Mouse (Mus musculus) limb, embryonic 12.5 days (tissue): Measurements from ENCODE around the gene Ola1. TPM values are rescaled to one million over a fixed set of nuclear protein-coding genes. Genes with fewer than 3 reads are reported as not detected.

Experiments
- ATAC-seq: fragments of 200-750 bp; cut with Nextera tagmentation; 2 replicates; pipeline ENCODE4 v1.8.0; 2017; ENCODE audit warnings: low read depth, moderate TSS enrichment; ENCODE audit not compliant: insufficient number of reproducible peaks, insufficient read depth, low FRiP score, low TSS enrichment
- H3K27ac ChIP-seq: fragments of 300-500 bp; sonication (generic); 2 replicates; pipeline ENCODE4 v1.5.1; 2016; ENCODE audit warnings: mild to moderate bottlenecking, moderate library complexity
- H3K27me3 ChIP-seq: fragments of 300-500 bp; sonication (generic); 2 replicates; pipeline ENCODE4 v1.6.1; 2016; ENCODE audit warnings: mild to moderate bottlenecking, moderate library complexity
- H3K36me3 ChIP-seq: fragments of 300-500 bp; sonication (generic); 2 replicates; pipeline ENCODE4 v1.6.1; 2016; ENCODE audit warnings: mild to moderate bottlenecking, moderate library complexity
- H3K4me1 ChIP-seq: fragments of 300-500 bp; sonication (generic); replicated peaks from 2 replicates; pipeline ENCODE4 v1.6.1; 2016
- H3K4me2 ChIP-seq: fragments of 300-500 bp; sonication (generic); 2 replicates; pipeline ENCODE4 v1.6.1; 2016; ENCODE audit warnings: mild to moderate bottlenecking, moderate library complexity
- H3K4me3 ChIP-seq: fragments of 300-500 bp; sonication (generic); replicated peaks from 2 replicates; pipeline ENCODE4 v1.5.1; 2016; ENCODE audit warnings: mild to moderate bottlenecking
- H3K9ac ChIP-seq: fragments of 300-500 bp; sonication (generic); replicated peaks from 2 replicates; pipeline ENCODE4 v1.6.1; 2016; ENCODE audit warnings: mild to moderate bottlenecking, moderate library complexity
- H3K9me3 ChIP-seq: fragments of 300-500 bp; sonication (generic); 2 replicates; pipeline ENCODE4 v1.6.1; 2016; ENCODE audit warnings: mild to moderate bottlenecking, moderate library complexity
- WGBS: fragments of 180-500 bp; shearing (Covaris S2); methylation state at CpG from one replicate; pipeline ENCODE4 v1.1.7; 2016; 5-methylcytosine and 5-hydroxymethylcytosine counted together
- polyA plus RNA-seq: library from polyadenylated mRNA; unstranded; fragments of >200 nt; fragmentation: Nextera tagmentation; extraction: Ambion mirVana; gene quantifications from 2 replicates; pipeline ENCODE4 v1.2.1, GENCODE M21; 2016

The Ola1 gene
- polyA plus RNA-seq, 1 experiment from 2014 or later = 121 TPM

DNA sequence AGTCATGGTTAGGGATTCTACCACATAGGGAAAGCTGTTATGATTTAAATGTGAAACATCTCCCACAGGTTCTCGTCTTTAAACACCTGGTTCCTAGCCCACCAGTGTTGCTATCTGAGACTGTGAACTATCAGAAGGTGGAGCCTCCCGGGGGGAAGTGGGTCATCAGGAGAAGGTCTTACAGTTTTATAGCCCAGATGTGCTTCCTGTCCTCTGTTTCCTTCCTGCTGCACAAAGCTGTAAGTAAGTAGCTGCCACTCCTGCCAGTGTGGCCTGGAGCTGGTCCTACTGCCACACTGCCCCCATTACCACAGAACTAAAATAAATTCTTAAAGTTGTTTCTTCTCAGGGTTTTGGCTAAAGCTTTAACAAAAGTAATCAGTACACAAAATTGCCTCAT lies 72.6 kb downstream of the Ola1 start:
- Histone ChIP-seq H3K4me2 (no peak overlapping the region), H3K4me3 (no peak overlapping the region), H3K27ac (no peak overlapping the region), H3K9ac (no peak overlapping the region), H3K27me3 (no peaks in the 10 kb centered on the region), H3K9me3 (no peaks in the 10 kb centered on the region), H3K4me1 (peaks cover 13% of the 10 kb centered on the region), H3K36me3 (no peaks in the 10 kb centered on the region)
- ATAC-seq = no peak
- WGBS = 24% methylated on average over 2 of the region's 2 CpGs

DNA sequence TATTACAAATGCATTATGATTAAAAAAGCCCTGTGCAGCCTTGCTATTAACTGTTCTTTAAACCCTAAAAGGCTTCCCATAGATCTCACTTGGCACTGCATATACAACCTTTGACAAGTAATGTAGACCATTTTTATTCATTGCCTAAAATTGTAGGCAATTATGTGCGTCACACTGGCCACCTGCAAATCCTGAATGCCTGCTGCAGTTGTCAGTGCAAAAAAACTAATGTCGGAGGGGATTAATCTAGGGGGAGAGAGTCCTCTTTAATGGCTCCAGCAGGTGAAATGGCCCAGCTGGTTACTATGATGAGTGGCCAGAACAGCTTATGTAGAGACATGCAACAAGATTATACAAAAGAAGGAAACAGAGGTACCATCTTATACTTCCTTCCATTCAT lies 75.0 kb downstream of the Ola1 start:
- Histone ChIP-seq H3K9ac (no peak overlapping the region), H3K4me2 (no peak overlapping the region), H3K9me3 (no peaks in the 10 kb centered on the region), H3K27me3 (no peaks in the 10 kb centered on the region), H3K27ac (no peak overlapping the region), H3K4me3 (no peak overlapping the region), H3K4me1 (peaks cover 22% of the 10 kb centered on the region), H3K36me3 (no peaks in the 10 kb centered on the region)
- WGBS = 37% methylated on average over 2 of the region's 2 CpGs
- no peak for ATAC-seq

DNA sequence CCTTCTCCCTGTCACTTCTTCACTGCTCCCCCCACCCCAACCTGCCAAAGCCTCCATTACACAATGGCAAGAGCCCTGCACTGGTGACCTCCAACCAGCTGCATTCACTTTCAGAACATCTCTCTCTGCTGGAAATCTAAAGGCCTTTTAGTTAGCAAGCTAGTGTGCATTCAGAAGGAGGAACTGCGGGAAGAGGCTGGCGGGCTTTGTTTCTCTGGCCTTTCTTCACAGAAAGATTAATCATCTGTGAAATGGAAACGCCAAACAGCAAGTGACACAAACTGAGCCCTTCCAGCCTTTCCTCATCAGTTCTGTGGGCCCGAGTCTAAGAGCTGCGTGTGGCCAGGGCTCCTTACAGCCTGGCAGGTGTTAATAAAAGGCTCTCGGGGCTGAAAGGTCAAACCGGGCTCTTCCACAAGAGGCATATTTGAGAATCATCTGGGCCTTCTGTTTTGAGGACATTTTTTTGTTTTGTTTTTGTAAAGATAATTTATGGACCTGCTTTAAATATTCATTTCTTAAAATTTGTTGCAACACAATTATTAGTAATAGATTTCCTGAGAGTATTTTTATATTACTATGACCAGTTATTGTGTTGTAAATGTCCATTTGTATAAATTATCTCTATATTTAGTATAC lies 75.8 kb downstream of the Ola1 start:
- H3K9me3 ChIP-seq = no peaks in the 10 kb centered on the region
- no peak overlapping the region for H3K4me2 ChIP-seq
- ATAC-seq = no peak
- peaks cover 22% of the 10 kb centered on the region for H3K4me1 ChIP-seq
- H3K27ac ChIP-seq = no peak overlapping the region
- no peaks in the 10 kb centered on the region for H3K27me3 ChIP-seq
- H3K4me3 ChIP-seq = no peak overlapping the region
- H3K9ac ChIP-seq = no peak overlapping the region
- no peaks in the 10 kb centered on the region for H3K36me3 ChIP-seq
- WGBS = 19% methylated on average over 7 of the region's 7 CpGs

DNA sequence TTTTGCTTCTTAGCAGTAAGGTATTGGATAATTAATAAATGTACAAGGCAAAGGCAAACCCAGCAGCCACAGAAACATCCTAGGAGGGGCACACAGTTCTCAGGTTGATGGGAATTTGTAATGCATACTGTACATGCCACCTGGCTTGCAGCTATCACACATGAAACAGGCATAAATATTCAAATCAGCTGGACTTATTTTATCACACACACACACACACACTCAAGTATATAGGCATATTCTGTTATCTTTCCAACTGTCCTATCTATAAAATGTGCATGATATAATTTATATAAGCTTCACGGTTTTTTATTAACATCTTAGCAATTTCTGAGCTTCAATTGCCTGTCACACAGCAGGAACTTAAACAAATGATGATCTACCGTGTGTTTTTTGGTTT lies 85.8 kb downstream of the Ola1 start:
- H3K36me3 ChIP-seq = no peaks in the 10 kb centered on the region; the same call in 1 of the 2 replicates
- H3K27ac ChIP-seq = no peak overlapping the region
- WGBS = 89% methylated on average over 2 of the region's 2 CpGs
- H3K4me3 ChIP-seq = no peak overlapping the region
- no peak overlapping the region for H3K9ac ChIP-seq
- no peaks in the 10 kb centered on the region for H3K9me3 ChIP-seq
- no peak overlapping the region for H3K4me2 ChIP-seq
- H3K27me3 ChIP-seq = no peaks in the 10 kb centered on the region
- ATAC-seq = no peak
- H3K4me1 ChIP-seq = no peaks in the 10 kb centered on the region

DNA sequence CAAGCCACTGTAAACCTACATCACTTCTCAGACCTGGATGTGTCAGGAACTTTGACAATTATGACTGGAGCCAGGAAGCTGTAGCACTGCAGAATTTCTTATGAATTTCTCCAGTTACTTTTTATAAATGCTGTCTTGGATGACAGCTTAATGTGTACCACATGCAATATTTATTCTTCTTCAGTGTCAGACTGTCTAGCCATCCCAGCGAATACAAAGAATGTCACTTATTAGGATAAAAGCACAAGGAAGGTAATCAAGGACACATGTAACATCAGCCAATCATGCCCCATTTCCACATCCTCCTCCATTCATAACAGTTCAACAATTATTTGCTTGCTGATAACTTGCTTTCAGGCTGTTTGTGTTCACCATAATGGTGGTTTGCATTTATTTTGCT lies 91.0 kb downstream of the Ola1 start:
- no peaks in the 10 kb centered on the region for H3K36me3 ChIP-seq
- no peak overlapping the region for H3K4me2 ChIP-seq
- no peaks in the 10 kb centered on the region for H3K27me3 ChIP-seq
- H3K4me1 ChIP-seq = no peaks in the 10 kb centered on the region
- H3K4me3 ChIP-seq = no peak overlapping the region
- WGBS = 61% methylated on average over 1 of the region's 1 CpGs
- no peaks in the 10 kb centered on the region for H3K9me3 ChIP-seq
- no peak for ATAC-seq
- no peak overlapping the region for H3K27ac ChIP-seq
- H3K9ac ChIP-seq = no peak overlapping the region

DNA sequence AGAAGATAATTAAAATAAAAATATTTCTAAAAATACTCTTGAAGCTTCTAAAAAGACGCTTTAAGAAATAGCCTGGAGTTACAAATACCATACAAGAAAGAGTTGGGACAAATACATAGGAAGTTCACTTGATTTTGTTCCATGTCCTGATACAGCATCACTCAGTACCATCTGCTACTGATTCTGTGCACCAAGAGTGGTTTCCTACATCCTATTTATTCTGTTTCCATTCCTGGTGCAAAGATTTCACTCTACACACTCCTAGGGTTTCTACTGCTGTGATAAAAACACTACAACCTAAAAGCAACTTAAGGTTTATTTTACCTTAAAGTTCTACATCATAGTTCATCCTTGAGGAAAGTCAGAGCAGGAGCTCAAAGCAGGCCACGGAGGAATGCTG lies 99.9 kb downstream of the Ola1 start:
- Histone ChIP-seq H3K9me3 (no peaks in the 10 kb centered on the region), H3K4me3 (no peak overlapping the region), H3K36me3 (no peaks in the 10 kb centered on the region), H3K4me1 (no peaks in the 10 kb centered on the region), H3K9ac (no peak overlapping the region), H3K4me2 (no peak overlapping the region), H3K27ac (no peak overlapping the region), H3K27me3 (no peaks in the 10 kb centered on the region)
- 89% methylated on average over 2 of the region's 2 CpGs for WGBS
- no peak for ATAC-seq

DNA sequence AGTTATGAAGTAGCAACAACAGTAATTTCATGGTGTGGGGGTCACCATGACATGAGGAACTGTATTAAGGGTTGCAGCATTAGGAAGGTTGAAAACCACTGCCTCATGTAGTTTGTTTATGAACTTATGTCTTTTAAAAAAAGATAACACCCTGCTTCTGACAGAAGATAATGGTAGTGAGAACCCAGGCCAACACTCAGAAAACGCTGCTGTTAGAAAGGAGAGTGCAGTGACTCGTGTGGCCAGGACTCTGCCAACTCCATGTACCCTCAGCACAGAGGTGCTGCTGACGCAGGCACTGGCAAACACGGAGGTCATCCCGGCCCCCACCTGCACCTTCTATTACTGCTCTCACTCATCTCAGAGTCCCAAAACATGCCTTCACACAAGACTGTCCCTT lies 111.6 kb downstream of the Ola1 start:
- no peak for ATAC-seq
- H3K9ac ChIP-seq = no peak overlapping the region
- WGBS = 83% methylated on average over 5 of the region's 5 CpGs
- H3K9me3 ChIP-seq = 0 out of 2 replicates have a peak, but pooled peaks cover 3% of the 10 kb centered on the region
- no peaks in the 10 kb centered on the region for H3K36me3 ChIP-seq
- no peak overlapping the region for H3K27ac ChIP-seq
- no peak overlapping the region for H3K4me2 ChIP-seq
- no peaks in the 10 kb centered on the region for H3K27me3 ChIP-seq
- H3K4me1 ChIP-seq = no peaks in the 10 kb centered on the region
- H3K4me3 ChIP-seq = no peak overlapping the region

DNA sequence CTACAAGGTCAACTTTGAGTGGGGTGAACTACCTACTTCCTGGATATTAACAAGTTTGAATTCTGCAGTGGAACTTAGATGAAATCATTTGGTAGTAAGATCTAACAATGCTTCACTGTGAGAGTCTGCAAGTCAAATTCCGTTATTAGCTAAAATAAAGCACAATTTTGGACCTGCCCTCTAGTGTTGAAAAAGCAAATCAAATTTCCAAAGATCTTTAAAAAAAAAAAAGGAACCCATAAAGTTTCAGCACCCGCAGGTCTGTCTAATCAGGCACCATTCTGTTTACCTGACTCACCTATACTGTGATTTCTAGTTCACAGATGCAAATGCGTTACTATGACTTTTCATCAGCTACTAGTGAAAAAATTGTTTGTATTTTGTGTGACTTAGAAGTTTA lies 122.2 kb downstream of the Ola1 start:
- 81% methylated on average over 3 of the region's 3 CpGs for WGBS
- H3K4me2 ChIP-seq = no peak overlapping the region
- H3K27me3 ChIP-seq = no peaks in the 10 kb centered on the region
- H3K27ac ChIP-seq = no peak overlapping the region
- no peak overlapping the region for H3K9ac ChIP-seq
- peaks cover 12% of the 10 kb centered on the region; the same call in 1 of the 2 replicates for H3K36me3 ChIP-seq
- no peaks in the 10 kb centered on the region for H3K9me3 ChIP-seq
- ATAC-seq = no peak
- H3K4me1 ChIP-seq = no peaks in the 10 kb centered on the region
- no peak overlapping the region for H3K4me3 ChIP-seq

DNA sequence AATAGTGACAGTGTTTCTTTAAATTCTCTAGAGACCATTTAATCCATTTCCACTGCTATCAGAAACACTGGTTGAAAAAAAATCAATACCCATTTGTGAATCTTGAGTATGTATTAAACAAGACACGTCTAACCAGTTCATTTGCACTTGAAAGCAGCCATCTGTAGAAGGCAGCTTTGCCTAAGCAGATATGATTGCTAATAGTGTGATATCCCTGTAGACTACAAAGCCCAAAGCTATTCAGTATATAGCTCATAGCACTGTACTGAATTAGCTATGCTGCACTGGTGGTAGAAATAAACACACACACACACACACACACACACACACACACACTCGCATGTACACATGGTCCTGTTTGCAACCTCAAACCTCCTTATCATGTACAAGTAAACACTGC lies 123.4 kb downstream of the Ola1 start:
- no peak for ATAC-seq
- H3K36me3 ChIP-seq = peaks cover 12% of the 10 kb centered on the region; the same call in 1 of the 2 replicates
- no peaks in the 10 kb centered on the region for H3K9me3 ChIP-seq
- H3K4me3 ChIP-seq = no peak overlapping the region
- H3K27me3 ChIP-seq = no peaks in the 10 kb centered on the region
- 83% methylated on average over 2 of the region's 2 CpGs for WGBS
- H3K4me1 ChIP-seq = no peaks in the 10 kb centered on the region
- no peak overlapping the region for H3K27ac ChIP-seq
- H3K4me2 ChIP-seq = no peak overlapping the region
- no peak overlapping the region for H3K9ac ChIP-seq

DNA sequence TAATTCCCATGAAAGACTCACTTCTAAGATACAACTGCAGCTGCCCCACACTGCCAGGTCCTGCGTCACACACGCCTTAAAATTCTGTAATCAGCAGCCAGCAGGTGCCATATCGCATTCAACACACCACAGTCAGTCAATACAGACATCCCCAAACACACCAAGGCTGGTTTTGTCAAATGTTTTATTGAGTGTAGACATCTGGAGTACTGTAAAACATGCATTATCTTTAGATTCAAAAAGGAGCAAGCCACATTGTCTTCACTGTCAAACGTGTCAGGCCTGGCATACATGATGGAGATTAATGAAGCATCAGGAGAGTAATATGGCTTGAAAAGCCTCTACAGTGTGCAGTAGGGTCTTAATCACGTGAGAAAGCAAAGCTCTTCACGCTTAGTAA lies 125.7 kb downstream of the Ola1 start:
- H3K9ac ChIP-seq = no peak overlapping the region
- no peak overlapping the region for H3K4me3 ChIP-seq
- no peak overlapping the region for H3K4me2 ChIP-seq
- no peaks in the 10 kb centered on the region for H3K27me3 ChIP-seq
- WGBS = 92% methylated on average over 6 of the region's 6 CpGs
- H3K4me1 ChIP-seq = no peaks in the 10 kb centered on the region
- H3K36me3 ChIP-seq = peaks cover 12% of the 10 kb centered on the region; the same call in 1 of the 2 replicates
- H3K27ac ChIP-seq = no peak overlapping the region
- no peaks in the 10 kb centered on the region for H3K9me3 ChIP-seq
- ATAC-seq = no peak

DNA sequence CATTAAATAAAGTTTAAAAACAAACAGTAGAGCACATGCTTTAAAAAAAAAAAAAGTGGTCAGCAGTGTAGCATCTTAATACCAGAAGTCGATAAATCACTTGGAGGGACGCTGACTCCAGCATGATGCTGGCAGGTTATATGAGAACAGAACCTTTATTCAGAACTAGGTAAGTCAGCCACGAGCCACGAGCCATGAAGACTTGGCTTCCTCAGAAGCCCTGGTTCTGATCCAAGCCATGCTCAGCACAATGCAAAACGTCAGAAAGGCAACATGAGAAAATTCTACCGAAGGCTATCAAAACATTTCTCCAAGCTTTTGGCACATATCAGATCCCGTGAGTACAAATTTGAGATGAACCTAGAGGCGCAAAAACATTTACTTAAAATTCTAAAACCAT lies 127.4 kb downstream of the Ola1 start:
- Histone ChIP-seq H3K27me3 (no peaks in the 10 kb centered on the region), H3K4me3 (no peak overlapping the region), H3K9ac (no peak overlapping the region), H3K9me3 (no peaks in the 10 kb centered on the region), H3K27ac (no peak overlapping the region), H3K4me1 (no peaks in the 10 kb centered on the region), H3K36me3 (peaks cover 12% of the 10 kb centered on the region; the same call in 1 of the 2 replicates), H3K4me2 (no peak overlapping the region)
- ATAC-seq = no peak
- WGBS = 91% methylated on average over 8 of the region's 8 CpGs

DNA sequence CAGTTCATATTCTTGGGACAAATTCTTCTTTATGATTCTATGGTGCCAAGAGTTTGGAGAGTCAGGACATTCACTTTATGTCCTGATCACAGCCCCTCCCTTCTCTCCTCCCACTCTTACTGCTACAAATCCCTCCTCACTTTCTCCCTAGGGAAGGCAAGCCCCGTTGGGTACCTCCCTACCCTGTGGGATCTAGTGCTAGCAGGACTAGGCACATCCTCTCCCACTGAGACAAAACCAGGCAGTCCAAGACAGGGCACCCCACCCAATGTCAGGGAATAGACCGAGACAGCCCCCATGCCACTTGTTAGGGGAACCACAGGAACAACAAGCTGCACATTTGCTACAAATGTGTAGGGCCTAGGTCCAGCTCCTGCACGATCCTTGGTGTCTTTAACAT lies 131.1 kb downstream of the Ola1 start:
- H3K36me3 ChIP-seq = peaks cover 8% of the 10 kb centered on the region; the same call in 1 of the 2 replicates
- no peaks in the 10 kb centered on the region for H3K9me3 ChIP-seq
- no peak overlapping the region for H3K27ac ChIP-seq
- H3K4me3 ChIP-seq = no peak overlapping the region
- no peak overlapping the region for H3K9ac ChIP-seq
- no peak for ATAC-seq
- H3K27me3 ChIP-seq = no peaks in the 10 kb centered on the region
- WGBS = 63% methylated on average over 3 of the region's 3 CpGs
- no peak overlapping the region for H3K4me2 ChIP-seq
- peaks cover 7% of the 10 kb centered on the region for H3K4me1 ChIP-seq
